Mouse (Mus musculus): ENCODE measurements around the gene Pick1. TPM values are rescaled to one million over a fixed set of nuclear protein-coding genes. Genes with fewer than 3 reads are reported as not detected.

Gene Pick1
- 10 to 100 TPM; 53.9 to 59.1 TPM for total RNA-seq (2021)

DNA sequence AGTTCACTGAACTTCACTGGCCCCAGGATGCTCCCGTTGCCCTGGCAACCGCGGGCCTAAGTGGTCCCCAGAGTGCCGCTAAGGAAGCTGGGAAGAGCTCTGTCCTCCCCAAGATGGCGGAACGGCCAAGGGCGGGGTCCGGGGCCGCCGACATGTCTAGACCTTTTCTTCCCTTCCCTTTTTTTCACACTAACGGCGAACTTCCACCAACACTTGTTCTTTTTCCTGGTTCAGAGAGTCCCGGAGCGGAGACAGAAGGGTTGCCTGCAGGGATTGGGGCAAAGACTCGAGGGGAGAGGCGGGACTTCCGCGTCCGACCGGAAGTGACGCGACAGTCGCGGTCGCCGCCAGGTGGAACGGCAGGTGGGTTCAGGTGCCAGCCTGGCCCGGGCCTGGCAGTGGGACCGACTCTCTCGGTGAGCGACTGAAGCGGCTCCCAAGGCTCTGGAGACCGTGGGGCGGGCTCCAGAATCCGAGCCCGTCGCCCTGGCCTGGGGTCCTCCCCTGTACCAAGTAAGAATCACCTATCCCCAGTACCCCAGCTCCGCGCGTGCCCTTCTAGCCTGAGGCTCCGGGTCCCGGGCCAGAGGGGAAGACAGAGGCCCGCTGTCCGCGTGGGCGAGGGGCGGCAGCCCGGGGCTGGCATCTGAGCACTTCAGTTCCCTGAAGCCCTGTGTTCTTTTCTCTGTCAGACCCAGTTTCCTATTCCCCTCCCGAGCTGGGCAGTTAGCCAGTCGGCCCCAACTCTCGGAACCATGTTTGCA, at the start of gene Pick1, which contains the start of gene Gm49486:
Pick1 (plus strand) TSS at position 116 of the 764 bp plus-strand sequence.
Gm49486 (plus strand) TSS at position 334 of the 764 bp plus-strand sequence.
- peak; percentile 78 to 92 for DNase-seq (ENCODE audit: extremely low spot score in 1 of 2, low spot score in 2 of 2)
- intact Hi-C loops (cut with DNase I), result no loop called here

DNA sequence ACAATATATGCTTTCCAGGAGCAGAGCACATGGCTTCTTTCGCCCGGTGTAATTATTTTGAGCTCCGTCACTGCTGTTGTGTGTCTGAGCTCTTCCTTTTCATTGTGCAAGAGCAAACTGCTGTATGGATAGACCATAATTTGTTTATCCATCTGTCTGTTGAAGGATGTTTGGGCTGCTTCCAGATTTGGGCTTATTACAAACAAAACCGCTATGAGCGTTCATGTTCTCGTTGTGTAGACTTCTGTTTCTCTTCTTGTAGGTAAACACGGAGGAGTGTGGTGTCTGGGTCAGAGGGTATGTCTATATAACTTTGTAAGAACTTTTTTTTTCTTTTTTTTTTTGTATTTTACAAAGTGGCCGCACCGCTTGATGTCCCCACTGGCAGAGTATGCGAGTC, 43.8 kb upstream of the Pick1 start:
- intact Hi-C loops (cut with DNase I), result no loop called here
- DNase-seq (ENCODE audit: extremely low spot score in 1 of 2, low spot score in 2 of 2), result no peak

DNA sequence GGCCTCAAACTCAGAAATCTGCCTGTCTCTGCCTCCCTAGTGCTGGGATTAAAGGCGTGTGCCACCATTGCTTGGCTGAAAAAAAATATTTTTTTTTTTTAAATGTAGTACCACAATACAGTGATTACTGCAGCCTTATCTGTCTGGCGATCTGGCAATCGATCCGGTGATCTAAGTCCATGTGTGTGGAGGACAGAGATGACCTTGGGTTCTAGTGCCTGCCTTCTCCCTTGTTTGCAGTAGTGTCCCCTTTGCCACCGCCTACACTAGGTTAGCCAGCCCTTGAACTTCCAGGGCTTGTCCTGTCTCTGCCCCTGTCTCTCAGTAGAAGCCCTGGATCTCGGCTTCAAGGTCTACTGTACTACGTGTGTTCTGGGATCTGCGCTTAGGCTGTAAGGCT, 41.2 kb upstream of the Pick1 start:
- intact Hi-C loops (cut with DNase I), result no loop called here
- DNase-seq (ENCODE audit: extremely low spot score in 1 of 2, low spot score in 2 of 2), result no peak

DNA sequence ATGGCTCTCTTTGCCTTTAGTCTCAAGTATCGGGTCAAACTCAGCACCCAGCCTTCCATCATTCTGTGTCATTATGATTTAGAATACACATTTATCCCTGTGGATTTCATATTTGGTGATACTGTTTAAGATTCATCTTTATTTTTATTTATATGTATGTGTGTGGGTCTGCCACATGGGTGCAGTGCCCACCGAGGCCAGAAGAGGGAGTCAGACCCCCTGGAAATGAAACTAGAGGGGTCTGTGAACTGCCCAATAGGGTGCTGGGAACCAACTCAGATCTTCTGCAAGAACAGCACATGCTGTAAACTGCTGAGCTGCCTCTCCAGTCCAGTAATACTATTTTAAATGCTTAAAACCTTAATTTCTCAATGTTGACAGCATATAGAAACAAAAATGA, 37.5 kb upstream of the Pick1 start:
- intact Hi-C loops (cut with DNase I), result no loop called here
- no peak for DNase-seq (ENCODE audit: extremely low spot score in 1 of 2, low spot score in 2 of 2)

DNA sequence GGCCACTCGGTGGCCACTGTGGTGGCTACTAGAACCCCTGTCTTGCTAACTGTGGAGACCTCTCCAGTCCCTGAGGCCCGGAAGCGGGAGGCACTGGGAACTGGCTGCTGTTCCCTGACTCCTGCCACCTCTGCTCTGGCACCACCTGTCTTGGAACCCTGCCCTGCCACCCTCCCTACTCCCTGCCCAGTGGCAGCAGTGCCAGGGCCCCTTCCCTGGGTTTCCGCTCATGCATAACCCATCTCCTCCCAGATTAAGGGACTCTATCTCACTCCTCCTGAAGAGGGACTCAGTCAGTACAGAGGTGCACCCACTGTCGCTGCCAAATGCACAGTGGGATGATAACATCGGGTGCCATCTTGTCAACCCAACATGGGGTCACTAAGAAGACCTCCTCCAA, 36.5 kb upstream of the Pick1 start:
- intact Hi-C loops (cut with DNase I), result no loop called here
- DNase-seq (ENCODE audit: extremely low spot score in 1 of 2, low spot score in 2 of 2), result peak in 1 of 2 experiments; percentile 53

DNA sequence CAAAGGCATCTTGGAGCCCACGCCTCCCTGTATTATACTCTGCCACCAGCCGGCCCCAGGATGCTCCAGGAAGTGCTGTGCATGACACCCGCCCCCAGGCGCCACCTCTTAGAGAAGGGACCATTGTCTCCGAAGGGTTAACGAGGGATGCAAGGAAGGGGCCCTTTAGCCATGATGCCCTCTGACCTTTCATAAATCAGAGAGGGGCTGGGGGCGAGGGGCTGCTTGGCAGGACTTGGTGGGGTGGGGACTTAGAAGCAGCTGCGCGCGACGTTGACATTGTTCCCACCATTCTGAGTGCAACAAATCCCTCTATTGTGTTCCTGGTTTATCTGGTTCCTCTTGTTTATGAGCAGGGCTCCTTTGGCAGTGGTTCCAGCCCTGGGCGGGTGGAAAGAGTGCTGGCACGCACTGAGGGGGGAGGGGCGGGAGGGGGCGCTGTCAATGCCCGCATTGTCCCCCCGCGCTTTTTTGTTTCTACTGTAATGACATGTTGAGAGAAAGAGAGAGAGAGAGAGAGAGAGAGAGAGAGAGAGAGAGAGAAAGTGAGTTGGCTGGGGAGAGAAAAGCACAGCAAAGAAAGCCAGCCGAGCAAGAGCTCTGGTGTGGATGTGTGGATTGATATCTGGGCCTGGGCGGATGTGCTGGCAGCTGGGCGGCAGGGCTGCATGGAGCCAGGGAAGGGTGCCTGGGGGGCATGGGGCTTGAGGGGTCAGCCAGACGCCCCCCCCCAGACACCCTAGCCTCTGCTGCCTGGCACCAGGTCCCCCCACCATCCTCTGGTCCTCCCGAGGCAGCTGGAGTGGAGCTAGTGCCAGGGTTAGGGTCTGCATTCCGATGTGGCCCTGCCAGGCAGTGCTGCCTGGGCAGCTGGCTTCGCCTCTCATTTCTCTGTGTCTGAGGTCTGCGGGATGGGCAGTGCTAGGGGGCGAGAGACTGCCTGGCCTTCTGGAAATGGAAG, 35.8 kb upstream of the Pick1 start:
- DNase-seq (ENCODE audit: extremely low spot score in 1 of 2, low spot score in 2 of 2), result peak; percentile 42 to 70
- intact Hi-C loops (cut with DNase I), result no loop called here

DNA sequence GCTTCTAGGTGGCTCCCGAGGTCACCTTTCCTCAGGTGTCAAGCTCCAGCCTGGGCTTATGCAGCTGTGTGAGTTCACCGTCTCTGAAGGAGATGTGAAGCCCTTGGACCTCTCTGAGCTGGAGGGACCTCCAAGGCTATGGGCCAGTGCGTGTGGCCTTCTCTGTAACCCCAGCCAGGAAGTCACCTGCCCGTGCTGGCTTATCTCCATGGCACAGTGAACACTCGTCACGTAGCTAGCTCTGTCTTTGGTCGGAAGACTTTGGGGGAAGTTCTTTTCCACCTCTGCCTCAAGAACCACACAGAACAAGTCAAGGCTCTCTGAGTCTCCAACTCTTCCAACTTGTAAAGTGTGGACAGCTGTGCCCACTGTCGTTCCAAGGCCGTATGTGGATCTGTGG, 34.9 kb upstream of the Pick1 start:
- no peak for DNase-seq (ENCODE audit: extremely low spot score in 1 of 2, low spot score in 2 of 2)
- intact Hi-C loops (cut with DNase I), result no loop called here

DNA sequence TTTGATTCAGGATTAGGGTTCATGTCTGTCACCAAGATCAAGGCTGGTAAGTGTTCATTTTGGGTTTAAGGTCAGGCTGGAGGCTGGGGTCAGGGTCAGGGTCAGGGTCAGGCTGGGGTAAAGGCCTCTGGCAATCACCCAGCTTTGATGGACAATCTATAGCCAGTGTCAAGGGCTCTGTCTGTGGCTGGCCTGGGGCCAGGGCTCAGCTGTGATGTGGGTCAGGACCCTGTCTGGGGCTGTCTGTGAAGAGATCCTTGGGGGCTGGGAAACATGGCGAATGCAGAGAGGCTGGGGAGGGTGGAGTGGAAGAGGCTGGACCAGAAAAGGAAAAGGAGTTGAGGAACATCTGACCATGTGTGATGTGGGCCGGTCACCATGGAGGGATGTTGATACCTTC, 34.0 kb upstream of the Pick1 start:
- DNase-seq (ENCODE audit: extremely low spot score in 1 of 2, low spot score in 2 of 2), result no peak
- intact Hi-C loops (cut with DNase I), result no loop called here

DNA sequence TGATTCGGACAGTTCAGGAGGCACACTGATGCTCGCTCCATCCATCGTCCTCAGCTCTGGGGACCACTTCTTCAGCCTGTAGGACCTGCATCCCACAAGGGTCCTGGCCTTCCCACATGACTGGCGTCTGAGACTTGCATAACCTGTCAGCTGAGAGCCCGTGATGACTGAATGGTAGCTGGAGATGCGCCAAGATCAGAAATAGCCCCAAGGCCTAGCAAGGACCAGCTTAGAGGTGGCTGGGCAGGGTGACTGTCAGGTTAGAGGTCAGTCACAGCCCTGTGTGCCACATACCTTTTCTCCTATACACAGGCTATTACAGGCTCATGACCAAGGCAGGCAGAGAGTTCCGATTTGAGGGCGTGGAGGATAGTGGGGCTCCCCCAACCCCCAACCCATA, 33.5 kb upstream of the Pick1 start:
- no peak for DNase-seq (ENCODE audit: extremely low spot score in 1 of 2, low spot score in 2 of 2)
- intact Hi-C loops (cut with DNase I), result no loop called here

DNA sequence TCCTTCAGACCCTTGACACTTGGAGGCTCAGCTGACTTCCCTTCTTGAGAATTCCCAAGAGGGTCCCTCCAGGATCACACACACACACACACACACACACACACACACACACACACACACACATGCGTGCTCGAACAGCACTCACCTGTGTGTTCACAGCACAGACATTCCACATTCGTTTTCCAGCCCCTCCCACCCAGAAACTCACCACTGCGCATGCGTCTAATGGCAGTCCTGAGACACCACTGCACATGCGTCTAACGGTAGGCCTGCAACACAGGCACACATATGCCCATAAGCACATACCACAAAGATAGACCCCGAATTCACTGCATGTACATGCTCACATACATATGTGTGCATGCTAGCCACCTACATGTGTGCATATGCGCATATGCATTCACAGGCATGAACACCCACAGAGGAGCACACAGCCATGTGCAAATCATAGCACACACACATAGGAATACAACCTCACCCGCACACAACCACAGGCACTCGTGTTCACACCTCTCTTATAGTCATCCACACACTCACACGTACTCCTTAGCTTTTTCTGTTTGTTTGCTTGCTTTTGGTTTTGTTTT, 29.5 kb upstream of the Pick1 start:
- intact Hi-C loops (cut with DNase I), result no loop called here
- DNase-seq (ENCODE audit: extremely low spot score in 1 of 2, low spot score in 2 of 2), result no peak

DNA sequence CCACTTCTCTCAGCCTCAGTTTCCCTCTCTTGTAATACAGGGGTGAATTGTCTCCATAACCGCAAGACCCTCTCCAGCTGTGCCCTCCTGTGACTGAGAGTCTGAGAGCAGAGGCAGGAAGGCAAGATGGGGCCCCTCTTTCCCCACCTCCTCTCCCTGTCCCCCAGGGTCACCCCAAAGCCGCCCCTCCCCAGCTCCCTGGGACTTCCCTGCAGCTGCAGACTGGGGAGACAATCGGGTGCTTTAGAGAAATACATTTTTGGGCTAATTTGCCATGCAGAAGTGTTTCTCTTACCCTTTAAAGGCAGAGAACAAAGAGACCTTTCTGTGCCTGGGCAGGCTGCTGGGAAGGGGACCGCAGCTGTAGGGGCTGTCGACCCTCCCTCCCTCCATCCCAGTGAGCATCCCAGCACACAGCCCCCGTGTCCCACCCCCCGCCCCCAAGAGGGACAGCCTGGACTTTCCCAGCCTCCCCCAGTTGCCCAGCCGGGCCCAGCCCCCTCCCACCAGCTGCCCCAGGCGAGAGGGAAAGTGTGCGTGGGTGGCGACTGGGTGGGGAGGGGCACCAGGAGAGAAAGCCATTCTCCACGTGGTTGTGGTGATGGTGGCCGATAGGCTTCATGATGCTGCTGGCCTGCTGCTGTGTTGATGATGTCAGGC, 27.4 kb upstream of the Pick1 start:
- peak in 1 of 2 experiments; percentile 86 for DNase-seq (ENCODE audit: extremely low spot score in 1 of 2, low spot score in 2 of 2)
- intact Hi-C loops (cut with DNase I), result no loop called here

DNA sequence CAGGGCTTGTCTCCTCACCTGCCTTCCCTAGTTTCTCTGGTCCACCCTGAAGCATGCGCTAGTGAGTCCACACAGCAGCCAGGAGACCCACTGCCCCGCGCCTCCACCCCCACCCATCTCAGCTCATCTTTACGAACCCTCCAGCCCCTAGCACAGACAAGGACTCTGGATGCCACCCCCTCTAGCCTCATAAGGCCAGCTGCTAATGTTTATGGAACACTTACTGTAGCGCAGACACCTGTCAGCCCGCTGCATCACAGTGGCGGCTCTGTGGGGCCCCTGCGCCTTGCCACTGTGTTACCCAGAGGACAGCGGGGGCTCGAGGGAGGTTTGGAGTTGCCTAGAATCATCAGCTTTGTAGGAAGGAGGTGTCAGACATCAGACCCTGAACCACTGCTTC, 26.4 kb upstream of the Pick1 start:
- DNase-seq (ENCODE audit: extremely low spot score in 1 of 2, low spot score in 2 of 2), result peak; percentile 31 to 45
- intact Hi-C loops (cut with DNase I), result no loop called here

DNA sequence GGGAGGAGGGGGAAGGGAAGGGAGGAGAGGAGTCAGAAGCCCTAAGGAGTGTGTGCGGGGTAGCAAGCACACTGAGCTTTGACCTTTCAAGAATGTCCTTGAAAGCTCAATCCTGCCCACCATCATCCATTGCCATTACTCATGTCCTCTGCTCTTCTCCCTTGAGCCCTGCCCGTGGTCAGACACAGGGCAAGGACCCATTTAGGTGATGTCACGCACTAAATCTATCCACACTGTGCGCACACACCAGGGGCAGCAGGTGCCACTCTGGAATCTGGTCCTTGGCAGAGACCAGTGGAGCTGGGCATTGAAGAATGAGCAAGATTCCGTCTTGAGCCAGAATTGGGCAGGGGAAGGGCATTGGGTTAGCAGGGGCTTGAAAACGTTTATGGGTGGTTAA, 20.8 kb upstream of the Pick1 start:
- no peak for DNase-seq (ENCODE audit: extremely low spot score in 1 of 2, low spot score in 2 of 2)
- intact Hi-C loops (cut with DNase I), result no loop called here

DNA sequence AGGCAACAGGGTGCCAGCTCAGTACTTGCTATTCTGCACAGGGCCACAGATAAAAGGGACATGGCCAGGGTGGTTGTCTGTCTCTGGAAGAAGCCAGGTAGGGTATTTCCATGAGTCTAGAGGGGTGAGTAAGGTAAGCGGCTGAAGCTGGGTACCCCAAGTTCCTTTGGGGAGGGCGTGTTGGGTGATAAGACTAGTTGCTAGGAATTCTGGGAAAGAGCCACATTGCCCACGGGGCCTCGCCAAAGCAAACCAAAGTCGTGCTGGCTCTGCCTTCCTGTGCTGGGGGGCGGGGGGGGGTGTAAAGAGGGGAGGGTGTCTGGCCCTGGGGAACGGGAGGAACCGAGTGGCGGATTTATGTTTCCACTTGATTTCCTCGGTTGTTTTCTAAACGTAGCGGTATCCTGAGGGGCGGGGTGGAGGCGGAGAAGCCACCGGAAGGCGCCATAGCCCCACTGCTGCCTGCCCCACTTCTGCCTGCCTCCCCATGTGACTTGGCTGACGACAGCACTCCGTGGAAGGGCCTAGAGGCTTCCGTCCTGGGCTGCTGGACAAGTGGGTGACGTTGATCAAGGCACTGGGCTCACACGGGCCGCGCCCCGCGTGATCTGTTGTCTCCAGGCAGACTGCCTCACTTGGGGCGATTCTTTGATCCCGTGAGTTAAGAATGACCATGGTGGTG, 20.1 kb upstream of the Pick1 start:
- DNase-seq (ENCODE audit: extremely low spot score in 1 of 2, low spot score in 2 of 2), result peak in 1 of 2 experiments; percentile 53
- intact Hi-C loops (cut with DNase I), result no loop called here

DNA sequence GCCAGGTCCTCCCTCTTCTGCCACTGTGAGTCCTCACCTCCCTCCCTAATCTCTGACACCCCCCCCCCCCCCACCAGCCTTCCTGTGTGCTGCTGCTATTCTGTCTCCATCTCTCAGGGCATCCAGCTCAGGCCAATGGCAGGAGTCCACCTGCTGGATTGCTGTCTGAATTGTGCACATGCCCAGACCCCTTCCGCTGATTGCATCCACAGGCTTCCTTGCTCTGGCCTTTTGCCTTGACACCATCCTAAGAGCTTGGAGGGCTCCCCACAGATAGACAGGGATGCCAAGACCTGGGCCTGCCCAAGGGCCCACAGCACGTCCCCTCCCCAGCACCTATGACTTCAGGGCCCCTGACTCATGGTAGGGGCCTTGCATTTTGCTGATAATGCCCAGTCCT, 18.6 kb upstream of the Pick1 start:
- intact Hi-C loops (cut with DNase I), result no loop called here

DNA sequence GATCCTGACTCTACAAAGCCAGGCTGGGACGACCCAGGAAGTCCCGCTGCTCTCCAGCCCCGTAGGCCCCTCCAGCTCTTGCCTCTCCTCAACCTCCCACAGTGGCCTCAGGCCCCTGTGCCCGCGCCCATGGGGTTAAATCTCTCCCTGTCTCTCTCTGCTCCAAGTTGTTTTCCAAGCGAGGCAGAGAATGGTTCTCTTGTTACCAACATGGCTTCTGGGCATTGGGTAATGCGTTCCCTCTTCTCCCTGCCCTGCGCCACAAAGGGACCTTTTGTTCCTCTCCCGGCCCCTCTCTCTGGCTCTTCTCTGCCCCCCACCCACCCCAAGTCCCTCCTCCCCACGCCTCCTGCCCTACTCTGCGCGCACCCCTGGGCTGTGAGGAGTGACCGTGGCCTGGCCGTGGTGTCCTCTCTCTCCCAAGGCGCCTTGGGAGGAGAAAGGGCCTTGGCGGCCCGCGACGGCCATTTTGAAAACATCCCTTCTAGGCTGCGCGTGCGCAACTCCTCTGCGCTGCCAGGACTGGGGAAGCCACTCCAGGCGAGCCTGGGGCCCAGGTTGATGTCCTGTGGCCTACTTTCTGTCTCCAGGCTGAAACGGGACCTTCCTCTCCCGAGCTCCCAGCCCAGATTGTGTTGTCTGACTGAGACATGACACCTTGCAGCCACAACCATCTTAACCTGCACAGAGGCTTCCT, 16.1 kb upstream of the Pick1 start:
- intact Hi-C loops (cut with DNase I), result no loop called here
- DNase-seq (ENCODE audit: extremely low spot score in 1 of 2, low spot score in 2 of 2), result peak in 1 of 2 experiments; percentile 57

More for the DNA sequence above, 18.6 kb upstream of the Pick1 start:
- no peak for DNase-seq (ENCODE audit: extremely low spot score in 1 of 2, low spot score in 2 of 2)

DNA sequence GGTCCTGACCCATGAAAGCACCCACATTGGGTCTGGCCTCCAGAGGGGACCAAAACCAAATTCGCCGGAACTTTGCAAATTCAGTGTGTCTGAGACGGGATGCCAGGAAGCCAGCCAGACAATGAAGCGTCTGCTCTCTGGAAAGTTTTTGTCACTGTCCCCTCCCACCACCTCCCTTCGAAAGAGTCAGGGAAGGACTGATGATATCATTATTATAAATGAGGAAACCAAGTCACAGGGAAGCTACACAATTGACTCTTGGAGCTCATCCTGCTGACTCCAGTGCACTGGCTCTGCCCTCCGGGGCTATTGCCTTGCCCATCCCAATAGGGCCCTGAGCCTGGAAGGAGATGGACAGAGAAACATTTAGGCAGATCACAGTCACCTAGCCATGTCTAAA, 15.4 kb upstream of the Pick1 start:
- intact Hi-C loops (cut with DNase I), result no loop called here
- no peak for DNase-seq (ENCODE audit: extremely low spot score in 1 of 2, low spot score in 2 of 2)

DNA sequence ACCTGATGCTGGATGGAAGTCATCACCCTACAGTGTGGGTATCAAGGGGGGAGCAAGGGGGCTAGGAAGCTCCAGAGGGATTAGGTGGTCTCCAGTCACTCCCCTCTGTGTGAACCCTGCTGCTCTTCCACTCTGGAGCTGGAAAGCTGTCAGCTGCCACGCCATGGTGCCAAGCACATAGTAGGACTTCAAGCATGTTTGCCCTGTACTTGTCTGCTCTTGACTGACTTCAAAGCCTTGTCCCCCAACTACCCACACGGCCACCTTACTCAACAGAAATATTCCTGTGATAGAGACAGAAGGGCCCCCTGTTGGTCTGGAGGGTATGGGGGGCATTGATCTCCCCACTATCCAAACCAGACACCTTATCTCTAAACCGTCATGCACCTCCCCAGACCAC, 12.8 kb upstream of the Pick1 start:
- no peak for DNase-seq (ENCODE audit: extremely low spot score in 1 of 2, low spot score in 2 of 2)
- intact Hi-C loops (cut with DNase I), result no loop called here
